Mouse (Mus musculus) kidney, adult 9 months (tissue): ENCODE measurements around the gene Fer1l4.

ENCODE experiments used
- DNase-seq: peaks from one replicate; pipeline ENCODE4 v3.0.0; 2022

Fer1l4 gene

DNA sequence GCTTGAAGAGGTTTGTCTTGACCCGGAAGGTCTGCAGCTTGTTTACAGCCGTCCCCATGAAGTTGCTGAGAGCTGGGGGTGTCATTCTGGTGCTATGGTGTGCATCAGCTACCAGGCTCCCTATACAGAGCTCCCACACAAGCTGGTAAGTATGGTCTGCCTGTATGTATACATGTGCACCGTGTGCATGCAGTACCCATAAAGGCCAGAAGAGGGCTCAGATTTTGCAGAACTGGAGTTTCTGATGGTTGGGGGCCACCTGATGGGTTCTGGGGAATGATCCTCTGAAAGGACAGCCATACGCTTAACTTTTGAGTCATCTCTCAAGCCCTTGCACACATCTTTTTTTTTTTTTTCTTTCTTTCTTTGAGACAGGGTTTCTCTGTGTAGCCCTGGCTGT, 47.4 kb downstream of the Fer1l4 start:
- DNase-seq = no peak

DNA sequence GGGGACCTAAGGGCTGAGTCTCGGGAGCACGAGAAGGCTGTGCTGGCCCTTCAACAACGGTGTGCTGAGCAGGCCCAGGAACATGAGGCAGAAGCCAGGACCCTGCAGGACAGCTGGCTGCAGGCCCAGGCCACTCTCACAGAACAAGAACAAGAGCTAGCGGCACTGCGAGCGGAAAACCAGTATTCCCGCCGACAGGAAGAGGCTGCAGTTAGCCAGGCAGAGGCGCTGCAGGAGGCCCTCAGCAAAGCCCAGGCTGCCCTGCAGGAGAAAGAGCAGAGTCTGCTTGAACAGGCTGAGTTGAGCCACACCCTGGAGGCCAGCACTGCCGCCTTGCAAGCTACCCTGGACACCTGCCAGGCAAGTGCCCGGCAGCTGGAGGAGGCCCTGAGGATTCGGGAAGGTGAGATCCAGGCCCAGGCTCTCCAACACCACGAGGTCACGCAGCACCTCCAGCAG, 60.9 kb downstream of the Fer1l4 start:
- peak; percentile 83 for DNase-seq

DNA sequence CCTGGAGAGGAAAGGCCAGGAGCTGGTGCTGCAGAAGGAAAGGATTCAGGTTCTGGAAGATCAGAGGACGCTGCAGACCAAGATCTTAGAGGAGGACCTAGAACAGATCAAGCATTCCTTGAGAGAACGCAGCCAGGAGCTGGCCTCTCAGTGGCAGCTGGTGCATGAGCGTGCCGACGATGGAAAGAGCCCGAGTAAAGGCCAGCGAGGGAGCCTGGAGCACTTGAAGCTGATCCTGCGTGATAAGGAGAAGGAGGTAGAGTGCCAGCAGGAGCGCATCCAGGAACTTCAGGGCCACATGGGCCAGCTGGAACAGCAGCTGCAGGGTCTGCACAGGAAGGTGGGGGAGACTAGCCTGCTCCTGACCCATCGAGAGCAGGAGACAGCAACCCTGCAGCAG, 61.6 kb downstream of the Fer1l4 start:
- no peak for DNase-seq

DNA sequence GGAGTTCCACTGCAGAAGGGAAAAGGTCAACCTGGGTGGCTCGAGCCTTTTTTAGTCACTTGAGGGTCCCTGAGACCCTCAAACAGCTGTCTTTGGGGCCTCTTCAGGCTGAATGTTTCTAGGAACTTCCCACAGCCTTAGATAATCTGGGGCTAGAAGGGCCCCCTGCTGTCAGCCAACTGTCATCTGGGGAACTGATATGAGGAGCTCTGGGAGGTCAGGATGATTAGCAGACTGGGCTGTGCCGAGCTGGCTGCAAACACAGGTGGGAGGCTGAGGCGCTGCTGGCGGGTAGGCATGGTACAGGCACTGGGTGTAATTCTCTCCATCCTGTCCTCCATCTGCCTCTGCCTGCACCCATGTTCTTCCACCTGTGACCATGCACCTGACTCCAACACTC, 63.7 kb downstream of the Fer1l4 start:
- no peak for DNase-seq

DNA sequence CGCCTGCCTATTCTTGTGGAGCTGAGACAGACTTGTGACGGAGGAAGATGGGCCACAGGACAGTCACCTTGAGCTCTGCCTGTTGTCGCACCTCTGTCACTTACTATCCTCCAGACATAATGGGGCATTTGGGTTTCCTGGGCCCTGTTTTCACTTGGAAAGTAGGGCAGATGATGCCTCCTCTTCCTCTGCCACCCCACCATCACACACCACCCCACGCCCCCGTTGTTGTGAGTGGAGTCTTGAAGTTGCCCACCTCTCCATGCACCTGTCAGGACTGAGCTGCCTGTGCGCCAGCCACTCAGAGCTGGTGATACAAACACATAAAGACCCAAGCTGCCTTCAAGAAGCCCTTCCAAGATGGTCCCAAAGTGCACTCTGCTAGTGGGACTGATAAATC, 65.6 kb downstream of the Fer1l4 start:
- DNase-seq = no peak

DNA sequence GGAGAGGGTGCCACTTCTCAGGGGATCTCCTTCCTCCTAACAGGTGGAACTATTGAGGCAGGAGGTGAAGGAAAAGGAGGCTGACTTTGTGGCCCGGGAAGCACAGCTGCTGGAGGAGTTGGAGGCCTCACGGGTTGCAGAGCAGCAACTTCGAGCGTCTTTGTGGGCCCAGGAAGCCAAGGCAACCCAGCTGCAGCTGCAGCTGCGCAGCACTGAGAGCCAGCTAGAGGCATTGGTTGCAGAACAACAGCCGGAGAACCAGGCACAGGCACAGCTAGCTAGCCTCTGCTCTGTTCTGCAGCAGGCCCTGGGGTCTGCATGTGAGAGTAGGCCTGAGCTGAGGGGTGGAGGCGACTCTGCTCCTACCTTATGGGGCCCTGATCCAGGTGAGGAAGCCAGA, 67.0 kb downstream of the Fer1l4 start:
- DNase-seq = no peak

DNA sequence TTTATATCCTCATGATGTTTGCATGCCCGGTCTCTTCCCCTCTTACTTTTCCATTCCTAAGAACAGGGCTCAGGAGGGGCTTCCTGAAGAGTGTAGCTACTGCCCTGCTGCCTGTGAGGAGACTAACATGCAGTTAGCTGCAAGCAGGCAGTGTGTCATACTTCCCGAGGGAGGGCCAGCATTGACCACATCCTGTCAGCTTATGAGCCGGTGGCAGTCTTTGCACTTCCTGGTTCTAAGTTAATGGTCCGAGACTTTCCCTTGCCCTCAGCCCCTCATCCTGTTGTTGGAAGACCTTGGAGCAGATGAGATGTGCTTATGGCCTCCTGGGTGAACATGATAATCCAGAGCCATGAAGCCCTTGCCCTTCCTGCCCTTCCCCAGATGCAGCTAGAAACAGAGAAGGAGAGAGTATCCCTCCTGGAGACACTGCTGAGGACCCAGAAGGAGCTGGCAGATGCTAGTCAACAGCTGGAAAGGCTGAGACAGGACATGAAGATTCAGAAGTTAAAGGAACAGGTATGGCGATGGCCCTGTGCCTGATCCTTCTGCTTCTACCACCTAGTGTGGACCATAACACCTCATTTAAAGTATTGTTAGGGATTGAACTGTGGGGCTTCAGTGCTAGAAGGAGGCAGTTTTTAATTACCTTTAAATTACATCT, 73.3 kb downstream of the Fer1l4 start:
- DNase-seq = peak; percentile 48

DNA sequence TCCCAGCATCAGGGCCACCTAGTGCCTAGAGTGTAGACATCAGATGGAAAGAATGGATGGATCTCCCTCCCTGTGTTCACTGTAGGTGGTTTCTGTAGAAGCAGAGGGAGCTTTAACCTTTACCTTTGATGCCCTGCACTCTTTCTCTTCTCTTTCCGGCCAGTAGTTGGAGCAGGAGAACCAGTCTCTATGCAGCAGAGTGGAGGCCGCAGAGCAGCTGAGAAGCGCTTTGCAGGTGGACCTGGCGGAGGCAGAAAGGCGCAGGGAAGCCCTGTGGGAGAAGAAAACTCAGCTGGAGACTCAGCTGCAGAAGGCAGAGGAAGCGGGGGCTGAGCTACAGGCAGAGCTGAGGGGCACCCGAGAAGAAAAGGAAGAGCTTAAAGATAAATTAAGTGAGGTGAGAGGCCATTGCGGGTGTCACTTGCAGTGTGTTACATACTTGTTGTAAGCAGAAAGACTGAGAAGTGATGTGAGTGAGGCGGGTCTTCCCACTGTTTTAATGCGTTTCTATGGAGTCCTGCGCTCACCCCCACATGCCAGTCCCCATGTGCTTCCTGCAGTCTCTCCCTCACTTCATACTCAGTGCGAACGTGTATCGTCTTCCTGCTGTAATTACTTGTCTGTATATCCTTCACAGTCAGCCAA, 78.5 kb downstream of the Fer1l4 start:
- no peak for DNase-seq

DNA sequence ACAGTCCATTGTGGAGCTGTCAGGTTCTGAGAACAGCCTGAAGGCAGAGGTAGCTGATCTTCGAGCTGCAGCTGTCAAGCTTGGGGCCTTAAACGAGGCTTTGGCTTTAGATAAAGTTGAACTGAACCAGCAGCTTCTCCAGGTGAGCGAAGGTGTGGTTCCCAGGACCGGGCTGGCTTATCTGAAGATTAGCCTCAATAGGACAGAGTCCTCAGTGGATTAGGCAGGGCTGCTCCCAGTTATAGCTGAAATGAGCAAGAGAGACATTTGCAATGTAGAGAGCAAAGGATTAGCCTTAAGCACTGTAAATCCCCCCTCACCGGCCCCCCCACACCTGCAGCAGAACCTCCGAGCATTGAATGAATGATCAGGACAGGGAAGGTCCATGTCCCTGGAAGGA, 79.4 kb downstream of the Fer1l4 start:
- DNase-seq = no peak
